Mouse (Mus musculus) embryonic stem cell, embryonic (primary cell): ENCODE measurements around the gene Grhl1.

Source experiments
- CTCF ChIA-PET, 4 experiments: fragments of 300-600 bp in 2 of 4; fragments of 350-600 bp in 2 of 4; sonication (Branson Sonifier 250); formaldehyde crosslinking; loops; one replicate each; lab custom pipeline; 2022; ENCODE audit warnings: inconsistent platforms in 2 of 4; lab: Charles Lee
- POLR2A ChIA-PET, 4 experiments: fragments of 300-600 bp in 2 of 4; fragments of 350-600 bp in 2 of 4; sonication (Branson Sonifier 250); formaldehyde crosslinking; loops; one replicate each; lab custom pipeline; 2022; ENCODE audit warnings: antibody characterized with exemption in 4 of 4, inconsistent platforms in 1 of 4; lab: Charles Lee

Gene Grhl1

GRCm38 (mm10) chr12:24651642-24652342 lies 79.7 kb downstream of the Grhl1 start:
- POLR2A ChIA-PET: interaction anchor here in 3 of 4 experiments (0.5 to 5.1 kb wide), 81 partner anchors 9 to 445 kb away, joined by 3 to 65 read pairs (median 4); partner anchors contain the start of genes Rrm2 (in 3 of the 3), Grhl1 (in 2 of the 3), Kidins220 (in 2 of the 3) and Mboat2 (in 2 of the 3)
- CTCF ChIA-PET: interaction anchor here in 3 of 4 experiments (0.6 to 3.0 kb wide), 9 partner anchors 15 to 51 kb away, joined by 3 to 9 read pairs (median 5); no protein-coding TSS in a partner anchor

DNA sequence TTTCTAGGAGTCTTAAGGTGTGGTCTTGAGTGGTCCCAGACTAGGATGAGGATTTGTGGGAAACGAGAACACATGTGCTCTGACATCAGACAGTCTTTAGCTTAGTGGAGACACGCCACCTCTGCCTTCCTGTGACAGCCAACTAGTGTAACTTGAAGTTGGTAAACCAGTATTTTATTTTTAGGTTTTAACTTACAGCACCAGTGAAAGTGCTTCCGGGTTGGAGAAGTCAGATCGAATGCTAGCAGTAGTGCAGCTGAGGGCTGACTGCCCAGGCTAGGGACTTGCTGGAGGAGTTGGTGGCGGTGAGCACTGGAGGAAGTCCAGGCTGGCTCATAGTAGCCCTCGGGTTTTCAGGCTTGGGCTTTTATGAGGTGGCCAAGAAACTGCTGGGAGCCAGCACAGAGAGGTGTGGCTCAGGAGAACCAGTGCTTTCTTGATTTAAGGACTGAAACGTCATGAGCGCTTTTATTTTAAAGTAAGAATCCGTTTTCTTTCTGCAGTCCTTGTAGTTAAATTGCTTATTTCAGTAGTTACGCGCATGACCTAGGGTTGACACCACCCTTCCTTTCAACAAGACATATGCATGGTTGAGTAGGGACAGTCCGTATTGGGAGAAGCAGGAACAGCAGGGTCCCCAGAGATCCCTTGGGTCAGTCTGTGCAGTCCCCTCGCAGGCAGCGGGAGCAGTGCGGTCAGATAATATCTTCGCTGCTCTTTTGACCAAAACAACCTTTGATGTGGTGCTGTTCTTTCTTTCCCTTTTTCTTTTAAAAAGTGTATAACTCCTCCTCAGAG lies 82.2 kb downstream of the Grhl1 start:
- ChIA-PET POLR2A (interaction anchor here in 2 of 4 experiments (1.1 to 5.1 kb wide), 6 partner anchors 11 to 54 kb away, joined by 3 to 65 read pairs (median 29); partner anchors contain the start of gene Rrm2 (in 1 of the 2)), CTCF (no interaction called here)

DNA sequence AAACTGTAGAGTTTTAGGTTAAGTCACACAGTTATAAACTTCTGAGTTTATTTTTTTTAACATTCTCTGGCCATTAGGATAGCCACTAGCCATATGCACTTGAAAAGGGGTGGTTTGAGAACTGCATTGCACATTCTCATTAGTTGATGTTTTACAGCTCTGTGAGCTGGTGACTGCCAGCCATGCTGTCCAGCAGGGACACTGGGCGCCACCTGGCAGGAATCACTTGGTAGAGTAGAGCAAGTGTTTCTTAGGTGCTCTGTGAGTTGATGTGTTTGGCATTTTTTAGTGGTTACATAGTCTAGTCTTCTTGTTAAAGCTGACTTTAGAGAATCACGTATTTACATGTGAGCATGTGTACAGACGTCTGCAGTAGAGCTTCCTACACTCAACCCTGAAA lies 84.4 kb downstream of the Grhl1 start:
- POLR2A ChIA-PET: interaction anchor here in 2 of 4 experiments (0.8 to 2.0 kb wide), 11 partner anchors 9 to 175 kb away, joined by 3 to 9 read pairs (median 4); partner anchors contain the start of gene Rrm2 (in 1 of the 2)
- CTCF ChIA-PET: no interaction called here

- ChIA-PET POLR2A (interaction anchor here in 2 of 4 experiments (0.9 to 1.2 kb wide), 3 partner anchors 13 to 49 kb away, joined by 3 to 5 read pairs (median 3); partner anchors contain the start of gene Rrm2 (in 1 of the 2)), CTCF (no interaction called here)
These were observed 86.9 kb downstream of the Grhl1 start for GRCm38 (mm10) chr12:24658998-24659397.

DNA sequence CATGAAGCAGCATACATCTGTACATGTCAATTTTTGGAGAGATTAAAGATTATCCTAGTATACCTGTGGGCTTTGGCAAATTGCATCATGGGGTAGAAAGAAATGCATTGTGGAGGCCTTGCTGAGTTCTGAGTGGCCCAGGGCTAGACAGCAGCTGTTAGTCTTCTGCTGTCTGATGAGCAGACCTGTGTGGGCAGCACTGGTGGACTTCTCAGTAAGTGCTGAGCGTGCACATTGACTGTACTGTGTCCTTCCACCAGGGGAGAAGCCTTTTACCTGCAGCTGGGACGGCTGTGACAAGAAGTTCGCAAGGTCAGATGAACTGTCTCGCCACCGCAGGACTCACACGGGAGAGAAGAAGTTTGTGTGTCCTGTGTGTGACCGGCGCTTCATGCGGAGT lies 87.8 kb downstream of the Grhl1 start:
- ChIA-PET CTCF (no interaction called here), POLR2A (interaction anchor here in 3 of 4 experiments (0.6 to 2.8 kb wide), 4 partner anchors 8 to 971 kb away, joined by 3 to 12 read pairs (median 6); no protein-coding TSS in a partner anchor)

DNA sequence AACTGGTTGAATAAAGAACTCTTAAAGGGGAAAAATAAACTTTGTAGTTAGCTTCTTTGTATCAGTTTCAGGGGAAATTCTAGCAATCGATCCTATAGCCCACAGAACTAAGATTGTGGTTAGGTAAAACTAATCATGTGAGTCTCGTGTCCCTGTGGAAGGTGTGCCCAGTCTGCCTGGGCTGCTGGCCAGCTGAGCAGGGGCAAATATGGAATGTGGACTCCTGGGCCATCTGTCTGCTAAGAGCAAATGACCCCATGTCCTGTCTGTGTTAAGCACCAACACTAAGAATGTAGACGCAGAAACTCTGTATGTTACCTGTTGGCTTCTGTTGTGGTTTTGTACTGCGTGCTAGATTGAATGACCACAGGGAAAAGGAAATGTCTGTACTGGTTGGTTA lies 89.0 kb downstream of the Grhl1 start:
- POLR2A ChIA-PET: interaction anchor here in 2 of 4 experiments (0.7 to 2.8 kb wide), 6 partner anchors 9 to 79 kb away, joined by 3 to 12 read pairs (median 4); no protein-coding TSS in a partner anchor

DNA sequence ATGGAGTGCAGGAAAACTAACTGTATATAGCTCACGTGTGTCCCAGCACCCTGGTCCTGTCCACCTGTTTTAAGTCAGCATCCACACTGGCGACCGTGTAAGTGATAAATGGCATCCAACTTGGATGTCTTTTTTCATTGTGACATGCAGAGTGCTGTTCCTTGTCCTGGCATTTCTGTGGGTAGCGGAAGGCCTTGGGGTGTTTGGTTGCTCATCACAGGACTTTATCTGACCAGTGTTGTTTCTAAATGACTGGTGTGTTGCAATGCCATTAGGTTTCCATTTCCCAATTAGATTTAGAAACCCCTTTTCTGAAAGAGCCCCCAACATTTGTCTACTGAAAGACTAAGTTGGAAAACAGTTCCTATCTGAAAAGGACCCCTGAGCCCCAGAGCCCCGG lies 90.0 kb downstream of the Grhl1 start:
- CTCF ChIA-PET: interaction anchor here in 1 of 4 experiments (1.6 kb wide), 1 partner anchor 12 kb away, joined by 5 read pairs; no protein-coding TSS in a partner anchor
- POLR2A ChIA-PET: interaction anchor here in 1 of 4 experiments (1.0 to 2.8 kb wide), 4 partner anchors 10 to 80 kb away, joined by 3 to 12 read pairs (median 6); no protein-coding TSS in a partner anchor

More for the DNA sequence above, 89.0 kb downstream of the Grhl1 start:
- CTCF ChIA-PET: interaction anchor here in 1 of 4 experiments (1.6 kb wide), 1 partner anchor 13 kb away, joined by 5 read pairs; no protein-coding TSS in a partner anchor
